Mouse (Mus musculus) bone marrow, adult 2 months (tissue): Measurements from ENCODE around the gene Soat2.

Experiments used
- CTCF ChIP-seq: fragments of 200-500 bp; IDR thresholded peaks from 2 replicates; pipeline ENCODE4 v1.5.1; 2011; ENCODE audit warnings: low read length, control low read depth; ENCODE audit not compliant: control insufficient read depth, insufficient read depth
- POLR2A ChIP-seq: fragments of 200-500 bp; IDR thresholded peaks from 2 replicates; pipeline ENCODE4 v1.6.1; 2011; ENCODE audit warnings: low read depth, mild to moderate bottlenecking, control low read depth, low read length, borderline replicate concordance; ENCODE audit not compliant: control insufficient read depth

DNA sequence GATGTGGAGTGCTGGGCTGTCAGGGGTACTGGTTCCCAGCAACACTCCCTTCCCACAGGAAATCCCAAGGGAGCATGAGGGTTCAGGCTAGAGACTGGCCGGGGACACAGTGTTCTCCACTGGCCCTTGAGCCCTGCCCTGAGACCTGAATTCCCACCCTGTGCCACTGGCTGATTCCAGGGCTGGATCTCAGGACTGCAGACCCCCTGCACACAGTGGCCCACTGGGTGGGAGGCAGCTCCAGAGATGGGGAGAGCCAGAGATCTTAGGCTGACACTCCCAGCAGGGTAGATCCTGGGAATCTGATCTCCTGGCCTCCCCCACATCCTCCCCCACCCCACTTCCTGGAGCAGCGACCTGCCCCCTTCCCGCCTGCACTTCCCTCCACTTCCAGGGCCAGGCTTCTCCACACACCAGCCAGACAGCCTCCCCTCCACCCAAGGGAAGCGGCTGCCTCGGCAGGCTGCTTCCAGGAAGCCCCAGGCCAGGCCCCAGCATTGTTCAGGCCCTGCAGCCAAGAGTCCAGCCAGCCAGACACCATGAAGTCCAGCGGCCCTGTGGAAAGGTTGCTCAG is 47.7 kb upstream of the Soat2 start:
- TF ChIP-seq CTCF, result no peak
- TF ChIP-seq POLR2A, result no peak
